Mouse (Mus musculus) neural tube, embryonic 12.5 days (tissue): ENCODE data around the gene Smarca4. TPM values are rescaled to one million over a fixed set of nuclear protein-coding genes. Genes with fewer than 3 reads are reported as not detected.
"Not testable (repeated sequence)": the region's sequence is repeated elsewhere in the genome, so short reads cannot be mapped to it uniquely, and the experiment has no call there.

ENCODE experiments used
- ATAC-seq: fragments of 200-750 bp; cut with Nextera tagmentation; 2 replicates; pipeline ENCODE4 v1.8.0; 2017; ENCODE audit warnings: low read depth, mild to moderate bottlenecking, moderate TSS enrichment, moderate library complexity; ENCODE audit not compliant: low FRiP score
- H3K27ac ChIP-seq: fragments of 300-500 bp; sonication (generic); 2 replicates; pipeline ENCODE4 v1.5.1; 2016
- H3K27me3 ChIP-seq: fragments of 300-500 bp; sonication (generic); replicated peaks from 2 replicates; pipeline ENCODE4 v1.6.1; 2016; ENCODE audit warnings: mild to moderate bottlenecking
- H3K36me3 ChIP-seq: fragments of 300-500 bp; sonication (generic); 2 replicates; pipeline ENCODE4 v1.6.1; 2016; ENCODE audit warnings: mild to moderate bottlenecking
- H3K4me1 ChIP-seq: fragments of 300-500 bp; sonication (generic); 2 replicates; pipeline ENCODE4 v1.6.1; 2016
- H3K4me2 ChIP-seq: fragments of 300-500 bp; sonication (generic); replicated peaks from 2 replicates; pipeline ENCODE4 v1.6.1; 2016; ENCODE audit warnings: mild to moderate bottlenecking
- H3K4me3 ChIP-seq: fragments of 300-500 bp; sonication (generic); 2 replicates; pipeline ENCODE4 v1.5.1; 2016
- H3K9ac ChIP-seq: fragments of 300-500 bp; sonication (generic); 2 replicates; pipeline ENCODE4 v1.6.1; 2016; ENCODE audit warnings: mild to moderate bottlenecking
- H3K9me3 ChIP-seq: fragments of 300-500 bp; sonication (generic); 2 replicates; pipeline ENCODE4 v1.6.1; 2016; ENCODE audit warnings: mild to moderate bottlenecking
- WGBS: fragments of 180-500 bp; shearing (Covaris S2); methylation state at CpG from one replicate; pipeline ENCODE4 v1.1.7; 2016; 5-methylcytosine and 5-hydroxymethylcytosine counted together
- polyA plus RNA-seq: library from polyadenylated mRNA; unstranded; fragments of >200 nt; fragmentation: Nextera tagmentation; extraction: Ambion mirVana; gene quantifications from 2 replicates; pipeline ENCODE4 v1.2.1, GENCODE M21; 2016

Smarca4 gene
- polyA plus RNA-seq, 1 experiment from 2014 or later = 186 TPM

DNA sequence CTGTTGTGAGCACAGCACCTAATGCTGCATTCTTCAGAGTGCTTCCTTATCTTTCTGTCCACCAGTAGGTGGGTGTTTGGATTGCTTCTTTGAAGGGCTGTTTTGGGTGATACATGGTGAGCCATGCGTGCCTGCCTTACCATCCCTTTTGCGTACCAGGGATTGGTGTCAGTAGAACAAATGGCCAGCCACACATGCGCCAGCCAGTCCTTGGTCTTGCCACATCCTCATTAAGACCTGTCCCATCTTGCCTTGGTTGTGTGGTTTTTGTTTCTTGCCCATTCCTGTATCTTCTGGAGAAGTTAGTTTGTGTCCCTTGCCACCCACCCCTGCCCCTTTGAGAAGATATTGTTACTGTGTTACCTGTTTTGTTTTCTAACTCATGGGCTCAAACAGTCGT, 64.5 kb downstream of the Smarca4 start:
- 90% methylated on average over 4 of the region's 4 CpGs for WGBS
- peaks cover 97% of the 10 kb centered on the region for H3K36me3 ChIP-seq
- H3K4me3 ChIP-seq = no peak overlapping the region
- no peak overlapping the region for H3K9ac ChIP-seq
- H3K4me1 ChIP-seq = no peaks in the 10 kb centered on the region
- no peaks in the 10 kb centered on the region for H3K27me3 ChIP-seq
- no peak overlapping the region for H3K27ac ChIP-seq
- no peak for ATAC-seq
- H3K9me3 ChIP-seq = no peaks in the 10 kb centered on the region
- no peak overlapping the region for H3K4me2 ChIP-seq

DNA sequence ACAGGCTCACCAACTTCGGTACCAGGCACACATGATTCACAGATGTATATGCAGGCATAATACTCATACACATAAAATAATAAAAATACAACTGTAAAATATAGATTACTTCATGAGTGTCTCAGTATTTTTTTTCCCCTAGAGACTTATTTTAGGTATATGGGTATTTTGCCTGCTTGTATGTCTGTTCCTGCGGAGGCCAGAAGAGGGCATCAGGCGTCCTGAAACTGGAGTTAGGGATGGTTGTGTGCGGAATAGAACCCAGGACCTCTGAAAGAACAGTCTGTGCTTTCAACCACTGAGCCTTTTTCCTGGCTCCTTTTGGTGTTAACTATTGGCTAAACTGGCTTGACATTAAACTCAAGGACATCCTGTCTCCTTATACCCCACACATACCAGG, 66.9 kb downstream of the Smarca4 start:
- Histone ChIP-seq H3K4me2 (no peak overlapping the region), H3K4me1 (no peaks in the 10 kb centered on the region), H3K27ac (no peak overlapping the region), H3K9ac (no peak overlapping the region), H3K27me3 (no peaks in the 10 kb centered on the region), H3K9me3 (no peaks in the 10 kb centered on the region), H3K4me3 (no peak overlapping the region), H3K36me3 (peaks cover 97% of the 10 kb centered on the region)
- WGBS = 90% methylated on average over 4 of the region's 4 CpGs
- no peak for ATAC-seq

DNA sequence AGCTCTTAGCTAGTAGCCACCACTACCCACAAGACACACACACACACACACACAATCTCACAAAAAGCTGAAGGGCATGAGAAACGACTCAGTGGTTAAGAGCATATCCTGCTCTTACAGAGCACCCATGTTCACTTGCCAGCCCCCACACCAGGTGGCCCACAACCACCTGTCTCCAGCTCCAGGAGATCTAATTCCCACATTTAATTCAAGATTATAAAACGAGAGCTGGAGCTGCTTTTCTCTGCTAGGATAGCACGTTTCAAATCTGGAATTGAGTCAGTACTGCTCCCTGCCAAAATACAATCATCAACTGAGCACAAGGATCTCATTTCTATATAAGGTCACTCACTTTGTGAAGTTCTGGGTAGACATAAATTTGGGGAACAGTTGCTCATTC, 67.9 kb downstream of the Smarca4 start:
- peaks cover 96% of the 10 kb centered on the region for H3K36me3 ChIP-seq
- H3K27ac ChIP-seq = no peak overlapping the region
- no peak for ATAC-seq
- H3K4me3 ChIP-seq = no peak overlapping the region
- H3K9ac ChIP-seq = no peak overlapping the region
- no peaks in the 10 kb centered on the region for H3K27me3 ChIP-seq
- no peaks in the 10 kb centered on the region for H3K4me1 ChIP-seq
- no peak overlapping the region for H3K4me2 ChIP-seq
- no peaks in the 10 kb centered on the region for H3K9me3 ChIP-seq
- 93% methylated on average over 3 of the region's 3 CpGs for WGBS

DNA sequence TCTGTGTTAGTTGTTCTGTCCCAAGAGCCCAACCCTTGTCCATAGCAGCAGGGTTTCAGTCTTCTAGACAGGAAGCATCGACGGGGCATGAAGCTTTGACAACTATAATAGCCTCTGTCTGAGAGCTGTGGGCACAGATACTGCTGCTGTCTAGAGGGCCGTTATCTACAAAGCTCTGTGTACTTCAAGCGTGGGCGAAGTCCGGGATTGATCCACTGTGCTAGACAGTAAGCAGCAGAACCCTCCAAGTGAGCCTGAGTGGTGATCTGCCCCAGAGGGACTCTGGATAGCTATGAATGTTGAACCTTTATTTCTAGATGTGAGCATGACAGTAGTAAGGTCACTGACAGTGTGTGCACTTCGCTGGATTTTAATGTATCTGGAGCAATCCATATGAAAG, 72.6 kb downstream of the Smarca4 start:
- H3K36me3 ChIP-seq = peaks cover 89% of the 10 kb centered on the region
- no peak overlapping the region for H3K27ac ChIP-seq
- H3K4me1 ChIP-seq = no peaks in the 10 kb centered on the region
- no peaks in the 10 kb centered on the region for H3K9me3 ChIP-seq
- ATAC-seq = no peak
- H3K4me3 ChIP-seq = no peak overlapping the region
- no peak overlapping the region for H3K4me2 ChIP-seq
- 92% methylated on average over 7 of the region's 7 CpGs for WGBS
- no peak overlapping the region for H3K9ac ChIP-seq
- no peaks in the 10 kb centered on the region for H3K27me3 ChIP-seq

- no peaks in the 10 kb centered on the region for H3K4me1 ChIP-seq
- H3K9ac ChIP-seq = no peak overlapping the region
- no peak overlapping the region for H3K4me3 ChIP-seq
- H3K27ac ChIP-seq = no peak overlapping the region
- no peaks in the 10 kb centered on the region for H3K9me3 ChIP-seq
- no peaks in the 10 kb centered on the region for H3K27me3 ChIP-seq
- WGBS = 95% methylated on average over 3 of the region's 3 CpGs
- no peak for ATAC-seq
- no peak overlapping the region for H3K4me2 ChIP-seq
- peaks cover 88% of the 10 kb centered on the region for H3K36me3 ChIP-seq
Observed at GRCm38 (mm10) chr9:21690031-21690430, 74.1 kb downstream of the Smarca4 start.

DNA sequence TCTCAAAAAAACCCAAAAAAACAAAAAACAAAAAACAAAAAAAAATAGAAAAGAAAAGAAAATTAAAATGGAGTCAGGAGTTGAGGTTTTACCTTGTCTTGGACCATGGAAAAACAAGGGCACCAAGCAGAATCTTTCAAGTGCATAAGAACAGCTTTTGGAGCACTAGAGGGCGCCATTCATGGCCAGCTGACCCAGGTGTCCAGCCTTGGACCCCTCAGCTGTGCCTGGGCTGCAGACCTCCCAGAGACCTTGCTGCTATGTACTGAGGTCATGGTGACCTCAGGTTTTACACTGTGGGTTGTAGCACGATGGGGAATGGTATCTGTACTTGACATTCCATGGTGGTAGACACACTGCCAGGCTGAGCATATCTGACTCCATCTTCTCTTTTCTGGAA, 75.9 kb downstream of the Smarca4 start:
- WGBS = 47% methylated on average over 2 of the region's 2 CpGs
- no peak for ATAC-seq
- no peaks in the 10 kb centered on the region for H3K9me3 ChIP-seq
- H3K4me2 ChIP-seq = no peak overlapping the region
- H3K4me1 ChIP-seq = no peaks in the 10 kb centered on the region
- no peak overlapping the region for H3K27ac ChIP-seq
- no peak overlapping the region for H3K4me3 ChIP-seq
- H3K9ac ChIP-seq = no peak overlapping the region
- no peaks in the 10 kb centered on the region for H3K27me3 ChIP-seq
- peaks cover 82% of the 10 kb centered on the region for H3K36me3 ChIP-seq

DNA sequence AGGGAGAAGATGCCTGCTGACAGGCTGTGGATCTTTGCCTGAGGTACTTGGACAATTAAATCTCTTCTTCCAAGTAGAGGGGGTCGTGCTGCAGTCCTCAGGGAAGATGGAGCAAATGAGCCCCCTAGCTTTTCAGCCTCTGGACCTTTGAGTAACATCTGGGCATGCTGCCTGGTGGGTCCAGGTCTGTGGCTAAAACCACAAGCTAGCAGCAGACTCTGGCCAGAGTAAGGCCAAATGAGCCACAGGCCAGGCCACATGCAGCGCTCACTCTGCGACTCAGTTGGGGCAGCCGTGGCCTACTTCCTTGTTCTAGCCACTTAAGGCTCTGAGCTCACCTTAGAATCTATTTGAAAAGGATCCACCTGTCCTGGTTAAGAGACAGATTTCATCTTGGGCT, 76.5 kb downstream of the Smarca4 start:
- ATAC-seq = no peak
- H3K36me3 ChIP-seq = peaks cover 82% of the 10 kb centered on the region
- H3K27me3 ChIP-seq = no peaks in the 10 kb centered on the region
- no peak overlapping the region for H3K27ac ChIP-seq
- H3K9me3 ChIP-seq = no peaks in the 10 kb centered on the region
- 98% methylated on average over 4 of the region's 4 CpGs for WGBS
- no peak overlapping the region for H3K4me3 ChIP-seq
- H3K4me1 ChIP-seq = no peaks in the 10 kb centered on the region
- no peak overlapping the region for H3K4me2 ChIP-seq
- H3K9ac ChIP-seq = no peak overlapping the region

DNA sequence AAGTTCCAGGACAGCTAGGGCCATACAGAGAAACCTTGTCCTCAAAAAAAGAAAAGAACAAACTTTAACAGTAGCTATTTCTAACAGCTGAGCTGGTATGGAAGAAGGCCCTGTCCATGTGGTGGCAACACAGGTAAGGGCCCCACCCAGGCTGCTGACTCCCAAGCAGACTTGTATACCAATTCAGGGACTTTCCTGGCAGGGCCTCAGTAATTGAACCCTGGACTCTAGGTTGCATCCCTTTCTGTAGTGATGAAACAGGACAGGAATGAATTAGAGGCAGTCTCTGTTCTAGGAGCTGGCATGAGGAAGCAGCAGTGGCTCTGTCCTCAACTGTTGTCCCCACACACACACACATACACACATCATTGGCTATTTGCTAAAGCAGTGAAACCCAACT, 78.1 kb downstream of the Smarca4 start:
- H3K4me2 ChIP-seq = no peak overlapping the region
- no peaks in the 10 kb centered on the region for H3K4me1 ChIP-seq
- no peaks in the 10 kb centered on the region for H3K9me3 ChIP-seq
- H3K27me3 ChIP-seq = no peaks in the 10 kb centered on the region
- ATAC-seq = no peak
- H3K9ac ChIP-seq = no peak overlapping the region
- no peak overlapping the region for H3K27ac ChIP-seq
- no peak overlapping the region for H3K4me3 ChIP-seq
- H3K36me3 ChIP-seq = peaks cover 79% of the 10 kb centered on the region

- no peak overlapping the region for H3K27ac ChIP-seq
- H3K4me1 ChIP-seq = no peaks in the 10 kb centered on the region
- no peak for ATAC-seq
- peaks cover 82% of the 10 kb centered on the region for H3K36me3 ChIP-seq
- WGBS = 90% methylated on average over 5 of the region's 5 CpGs
- no peak overlapping the region for H3K9ac ChIP-seq
- H3K4me2 ChIP-seq = no peak overlapping the region
- no peak overlapping the region for H3K4me3 ChIP-seq
- H3K27me3 ChIP-seq = no peaks in the 10 kb centered on the region
- H3K9me3 ChIP-seq = no peaks in the 10 kb centered on the region
Observed at GRCm38 (mm10) chr9:21695229-21695792, 79.3 kb downstream of the Smarca4 start.

- Histone ChIP-seq H3K9me3 (no peaks in the 10 kb centered on the region), H3K4me3 (no peak overlapping the region), H3K27ac (no peak overlapping the region), H3K27me3 (no peaks in the 10 kb centered on the region), H3K9ac (no peak overlapping the region), H3K36me3 (peaks cover 87% of the 10 kb centered on the region), H3K4me1 (no peaks in the 10 kb centered on the region), H3K4me2 (no peak overlapping the region)
- 89% methylated on average over 6 of the region's 6 CpGs for WGBS
- ATAC-seq = no peak
Observed at GRCm38 (mm10) chr9:21697121-21697520, 81.2 kb downstream of the Smarca4 start.

GRCm38 (mm10) chr9:21699280-21699679, 83.3 kb downstream of the Smarca4 start:
- ATAC-seq, H3K4me2 ChIP-seq, H3K27me3 ChIP-seq, H3K4me3 ChIP-seq, H3K4me1 ChIP-seq, H3K9me3 ChIP-seq, H3K27ac ChIP-seq, H3K9ac ChIP-seq: not testable (repeated sequence)
- peaks cover 87% of the 10 kb centered on the region for H3K36me3 ChIP-seq
- 94% methylated on average over 6 of the region's 6 CpGs for WGBS

DNA sequence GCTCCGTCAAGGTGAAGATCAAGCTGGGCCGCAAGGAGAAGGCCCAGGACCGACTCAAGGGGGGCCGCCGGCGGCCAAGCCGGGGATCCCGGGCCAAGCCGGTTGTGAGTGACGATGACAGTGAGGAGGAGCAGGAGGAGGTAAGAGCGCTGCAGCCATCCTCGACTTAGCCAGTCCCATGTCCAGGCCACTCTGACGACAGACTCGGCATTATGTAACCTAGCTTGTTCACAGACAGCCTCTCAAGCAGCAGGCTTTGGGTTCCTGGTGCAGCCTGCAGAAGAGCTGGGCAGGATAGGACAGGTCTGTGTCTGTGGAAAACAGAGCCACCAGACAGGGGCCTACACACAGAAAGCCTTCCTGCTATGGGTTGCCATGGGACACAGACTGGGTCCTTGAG, 85.1 kb downstream of the Smarca4 start:
- H3K9ac ChIP-seq = no peak overlapping the region
- 93% methylated on average over 14 of the region's 14 CpGs for WGBS

DNA sequence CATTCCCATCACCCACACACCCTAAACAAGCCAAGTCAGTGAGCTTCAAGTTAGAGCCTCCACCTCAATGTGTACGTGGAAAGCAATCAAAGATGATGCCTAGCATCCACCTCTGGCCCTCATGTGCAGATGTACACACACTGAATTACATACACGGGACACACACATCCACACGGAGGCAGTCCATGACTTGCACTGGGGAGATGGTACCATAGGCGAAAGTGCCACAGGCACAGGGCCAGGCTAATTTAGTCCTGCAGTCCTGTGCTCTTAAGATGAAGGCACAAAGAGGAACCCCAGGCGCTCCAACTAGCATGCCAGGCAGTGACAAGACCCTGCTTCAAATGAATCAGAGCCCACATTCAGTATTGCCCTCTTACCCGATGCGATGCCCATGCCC, 87.5 kb downstream of the Smarca4 start:
- 97% methylated on average over 7 of the region's 7 CpGs for WGBS
- Histone ChIP-seq H3K4me1 (no peaks in the 10 kb centered on the region), H3K4me2 (no peak overlapping the region), H3K27ac (no peak overlapping the region), H3K4me3 (no peak overlapping the region), H3K9me3 (no peaks in the 10 kb centered on the region), H3K9ac (no peak overlapping the region), H3K27me3 (no peaks in the 10 kb centered on the region), H3K36me3 (peaks cover 94% of the 10 kb centered on the region)
- no peak for ATAC-seq

More for the DNA sequence above, 85.1 kb downstream of the Smarca4 start:
- no peak overlapping the region for H3K4me3 ChIP-seq
- H3K27ac ChIP-seq = no peak overlapping the region
- no peak for ATAC-seq
- no peaks in the 10 kb centered on the region for H3K9me3 ChIP-seq
- no peaks in the 10 kb centered on the region for H3K4me1 ChIP-seq
- no peak overlapping the region for H3K4me2 ChIP-seq
- H3K27me3 ChIP-seq = no peaks in the 10 kb centered on the region
- H3K36me3 ChIP-seq = peaks cover 88% of the 10 kb centered on the region
